In the genomic region with DNA sequence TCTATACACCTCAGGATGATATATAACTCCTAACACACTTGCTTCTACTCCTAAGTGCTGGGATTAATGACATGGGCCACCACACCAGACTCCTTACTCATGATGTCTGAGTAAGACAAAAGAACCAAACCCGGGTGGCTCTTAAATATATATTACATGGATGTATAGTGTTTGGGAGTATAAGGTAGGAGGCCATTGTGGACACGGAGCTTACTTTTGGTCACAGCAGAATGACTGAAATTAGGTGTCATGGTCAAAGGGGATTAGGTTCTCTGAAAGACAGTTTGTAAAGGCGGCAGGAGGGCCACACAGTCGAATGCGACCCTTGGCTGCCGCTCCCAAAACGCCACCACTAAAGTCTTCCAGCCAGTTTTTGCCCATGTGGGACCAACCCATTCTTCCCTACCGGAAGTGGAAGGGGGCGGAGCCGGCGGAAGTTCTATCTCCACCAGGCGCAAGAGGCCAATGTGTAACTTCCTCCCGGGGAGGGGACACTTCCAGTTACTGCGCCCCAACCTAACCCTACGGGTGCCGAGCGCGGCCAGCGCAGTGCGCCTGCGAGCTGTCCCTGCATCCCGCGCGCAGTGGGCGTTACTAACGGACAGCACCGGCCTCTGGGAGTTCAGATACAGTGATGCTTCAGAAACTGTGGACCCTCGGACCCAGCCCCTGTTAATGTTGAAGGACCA, we compare ENCODE assay signal across 8 mouse cellular contexts. TPM values are rescaled to one million over a fixed set of nuclear protein-coding genes. Genes with fewer than 3 reads are reported as not detected.
DNase-seq lines count a peak whose midpoint lies in the region; ATAC-seq lines count a peak whose summit lies in the region.

No protein-coding gene starts in this region.

- DNase-seq in T-cell, adult 2 months (ENCODE audit: low spot score) = peak; percentile 58
- peak; percentile 93 to 96 for DNase-seq in cerebellum, postnatal 36 days
- DNase-seq in frontal cortex, postnatal 36 days (ENCODE audit: low spot score in 2 of 2) = peak; percentile 91 to 96
- peak; percentile 91 for DNase-seq in left cerebral cortex, adult 11 months (ENCODE audit: low spot score)
- peak; percentile 90 to 94 for DNase-seq in lung, postnatal 4 days
- peak; percentile 49 for DNase-seq in retina, postnatal 7 days (ENCODE audit: low read depth, low spot score)
- DNase-seq in urinary bladder, adult 2 months (ENCODE audit: low spot score) = peak; percentile 63

- peak; percentile 96 for ATAC-seq in hindbrain, embryonic 15.5 days (ENCODE audit: low FRiP score, low read depth)

- peaks cover 12% of the 10 kb centered on the region for H3K4me1 ChIP-seq in hindbrain, embryonic 15.5 days (replicated peaks)

- peak overlapping the region; percentile 50 for H3K9ac ChIP-seq in hindbrain, embryonic 15.5 days

- peak overlapping the region; percentile 61 for H3K4me2 ChIP-seq in hindbrain, embryonic 15.5 days

- WGBS in hindbrain, embryonic 15.5 days = 19% methylated on average over 28 of the region's 28 CpGs

- H3K9me3 ChIP-seq in hindbrain, embryonic 15.5 days = no peaks in the 10 kb centered on the region

- H3K27ac ChIP-seq in hindbrain, embryonic 15.5 days (replicated peaks) = peak overlapping the region; percentile 55; the same call in 1 of the 2 replicates

- no peaks in the 10 kb centered on the region for H3K36me3 ChIP-seq in hindbrain, embryonic 15.5 days

- peak overlapping the region; percentile 49 for H3K4me3 ChIP-seq in hindbrain, embryonic 15.5 days

- 0 out of 2 replicates have a peak, but pooled peaks cover 11% of the 10 kb centered on the region for H3K27me3 ChIP-seq in hindbrain, embryonic 15.5 days

RNA-seq across cellular contexts. Expression of gene Usp42, which starts 25.8 kb away (rescaled TPM):
- 27.3 and 28.1 TPM in 2 replicates for polyA plus RNA-seq in hindbrain, embryonic 15.5 days (2015; fragmentation: Nextera tagmentation; extraction: Ambion mirVana)
- polyA plus RNA-seq in urinary bladder, adult 2 months (2012; rRNA removed) = 4.2 and 6.6 TPM in 2 replicates

RNA-seq across cellular contexts. Expression of gene Eif2ak1, which starts 59.7 kb away (rescaled TPM):
- polyA plus RNA-seq in hindbrain, embryonic 15.5 days (2015; fragmentation: Nextera tagmentation; extraction: Ambion mirVana) = 43.3 and 49.0 TPM in 2 replicates
- 15.2 and 18.9 TPM in 2 replicates for polyA plus RNA-seq in urinary bladder, adult 2 months (2012; rRNA removed)

Comparison
In these comparisons a context has a peak if more than half of its experiments do, and no peak if none do; other contexts are left out.
1. Peak in every context shown above with its lines: DNase-seq, ATAC-seq, H3K4me3 ChIP-seq and H3K27ac ChIP-seq.